Mouse (Mus musculus) urinary bladder, adult 2 months (tissue): ENCODE results near the gene Mpped2. TPM values are rescaled to one million over a fixed set of nuclear protein-coding genes. Genes with fewer than 3 reads are reported as not detected.

ENCODE experiments used
- DNase-seq: peaks from one replicate; pipeline ENCODE4 v3.0.0; 2022; ENCODE audit warnings: low spot score
- polyA plus RNA-seq: library from polyadenylated mRNA; depleted of rRNA; stranded (reverse); fragments of >200 nt; gene quantifications from 2 replicates; pipeline ENCODE4 v1.2.3, GENCODE M21; 2012

The Mpped2 gene
- polyA plus RNA-seq, 1 experiment: 4.9 TPM

- no peak for DNase-seq
Observed at GRCm38 (mm10) chr2:106745364-106745763, 52.3 kb downstream of the Mpped2 start.

GRCm38 (mm10) chr2:106746211-106746610 lies 53.1 kb downstream of the Mpped2 start:
- no peak for DNase-seq

- no peak for DNase-seq
Observed at GRCm38 (mm10) chr2:106746905-106747304, 53.8 kb downstream of the Mpped2 start.

- no peak for DNase-seq
Observed at GRCm38 (mm10) chr2:106747342-106747741, 54.3 kb downstream of the Mpped2 start.

GRCm38 (mm10) chr2:106750878-106751277 lies 57.8 kb downstream of the Mpped2 start:
- DNase-seq: no peak

- no peak for DNase-seq
Observed at GRCm38 (mm10) chr2:106753703-106754102, 60.6 kb downstream of the Mpped2 start.

- no peak for DNase-seq
Observed at GRCm38 (mm10) chr2:106754696-106755095, 61.6 kb downstream of the Mpped2 start.

- no peak for DNase-seq
Observed at GRCm38 (mm10) chr2:106756354-106757103, 63.5 kb downstream of the Mpped2 start.

GRCm38 (mm10) chr2:106762920-106763319 lies 69.9 kb downstream of the Mpped2 start:
- DNase-seq: no peak

- DNase-seq: no peak
Observed at GRCm38 (mm10) chr2:106769236-106769635, 76.2 kb downstream of the Mpped2 start.

- no peak for DNase-seq
Observed at GRCm38 (mm10) chr2:106772643-106773042, 79.6 kb downstream of the Mpped2 start.

- DNase-seq: no peak
Observed at GRCm38 (mm10) chr2:106774251-106775196, 81.5 kb downstream of the Mpped2 start.

GRCm38 (mm10) chr2:106775994-106776393 lies 82.9 kb downstream of the Mpped2 start:
- DNase-seq: no peak

GRCm38 (mm10) chr2:106778861-106779516 lies 85.9 kb downstream of the Mpped2 start:
- DNase-seq: no peak

GRCm38 (mm10) chr2:106781181-106782179 lies 88.4 kb downstream of the Mpped2 start:
- DNase-seq: no peak

GRCm38 (mm10) chr2:106783311-106783710 lies 90.2 kb downstream of the Mpped2 start:
- DNase-seq: no peak

- no peak for DNase-seq
Observed at GRCm38 (mm10) chr2:106788055-106788454, 95.0 kb downstream of the Mpped2 start.

GRCm38 (mm10) chr2:106788573-106788972 lies 95.5 kb downstream of the Mpped2 start:
- no peak for DNase-seq

- DNase-seq: no peak
Observed at GRCm38 (mm10) chr2:106789694-106790328, 96.7 kb downstream of the Mpped2 start.

GRCm38 (mm10) chr2:106790329-106790701 lies 97.2 kb downstream of the Mpped2 start:
- DNase-seq: no peak
